Mouse (Mus musculus) fat pad, adult 2 months (tissue): ENCODE results near the gene Akt2.
"Not testable (repeated sequence)": the region's sequence is repeated elsewhere in the genome, so short reads cannot be mapped to it uniquely, and the experiment has no call there.

Experiments used
- DNase-seq: peaks from one replicate; pipeline ENCODE4 v3.0.0-alpha.2; 2011; ENCODE audit warnings: low read depth, low spot score; ENCODE audit errors: extremely low read depth

Akt2 gene

GRCm38 (mm10) chr7:27612940-27613339 lies 21.6 kb downstream of the Akt2 start:
- DNase-seq: no peak

- DNase-seq: no peak
Observed at GRCm38 (mm10) chr7:27613751-27614499, 22.6 kb downstream of the Akt2 start.

- DNase-seq: no peak
Observed at GRCm38 (mm10) chr7:27621028-27621427, 29.7 kb downstream of the Akt2 start.

- no peak for DNase-seq
Observed at GRCm38 (mm10) chr7:27622234-27622633, 30.9 kb downstream of the Akt2 start.

GRCm38 (mm10) chr7:27624967-27625366 lies 33.6 kb downstream of the Akt2 start:
- DNase-seq: no peak

- no peak for DNase-seq
Observed at GRCm38 (mm10) chr7:27627707-27628106, 36.4 kb downstream of the Akt2 start.

GRCm38 (mm10) chr7:27628190-27628589 lies 36.8 kb downstream of the Akt2 start:
- no peak for DNase-seq

- DNase-seq: not testable (repeated sequence)
Observed at GRCm38 (mm10) chr7:27628816-27629215, 37.5 kb downstream of the Akt2 start.

- no peak for DNase-seq
Observed at GRCm38 (mm10) chr7:27631439-27631838, 40.1 kb downstream of the Akt2 start.

- no peak for DNase-seq
Observed at GRCm38 (mm10) chr7:27633166-27633565, 41.8 kb downstream of the Akt2 start.

GRCm38 (mm10) chr7:27634691-27635090 lies 43.3 kb downstream of the Akt2 start:
- DNase-seq: no peak

- DNase-seq: not testable (repeated sequence)
Observed at GRCm38 (mm10) chr7:27635094-27635493, 43.7 kb downstream of the Akt2 start.

- no peak for DNase-seq
Observed at GRCm38 (mm10) chr7:27644471-27644870, 53.1 kb downstream of the Akt2 start.

GRCm38 (mm10) chr7:27646516-27646915 lies 55.2 kb downstream of the Akt2 start:
- DNase-seq: no peak

GRCm38 (mm10) chr7:27647281-27648002 lies 56.1 kb downstream of the Akt2 start:
- DNase-seq: no peak

GRCm38 (mm10) chr7:27649723-27650122 lies 58.4 kb downstream of the Akt2 start:
- DNase-seq: no peak

- no peak for DNase-seq
Observed at GRCm38 (mm10) chr7:27650949-27651348, 59.6 kb downstream of the Akt2 start.

- no peak for DNase-seq
Observed at GRCm38 (mm10) chr7:27653681-27654437, 62.5 kb downstream of the Akt2 start, which contains the start of gene Ttc9b. Gene Ttc9b (plus strand): TSS chr7:27653915.

- DNase-seq: no peak
Observed at GRCm38 (mm10) chr7:27654607-27655276, 63.4 kb downstream of the Akt2 start.

GRCm38 (mm10) chr7:27655545-27655944 lies 64.2 kb downstream of the Akt2 start:
- no peak for DNase-seq

GRCm38 (mm10) chr7:27656600-27656999 lies 65.2 kb downstream of the Akt2 start:
- no peak for DNase-seq
